Mouse (Mus musculus) stomach, embryonic 14.5 days (tissue): ENCODE results near the gene Gm20696. TPM values are rescaled to one million over a fixed set of nuclear protein-coding genes. Genes with fewer than 3 reads are reported as not detected.

Source experiments
- ATAC-seq: fragments of 200-750 bp; cut with Nextera tagmentation; 2 replicates; pipeline ENCODE4 v1.8.0; 2017; ENCODE audit warnings: low read depth, moderate TSS enrichment; ENCODE audit not compliant: insufficient number of reproducible peaks, insufficient read depth, low FRiP score
- H3K27ac ChIP-seq: fragments of 300-500 bp; sonication (generic); 2 replicates; pipeline ENCODE4 v1.5.1; 2014; ENCODE audit warnings: mild to moderate bottlenecking, low read length, moderate library complexity, mixed read lengths
- H3K27me3 ChIP-seq: fragments of 300-500 bp; sonication (generic); 2 replicates; pipeline ENCODE4 v1.6.1; 2014; ENCODE audit warnings: low read length, control low read depth, mixed read lengths; ENCODE audit not compliant: control insufficient read depth, insufficient read depth
- H3K36me3 ChIP-seq: fragments of 300-500 bp; sonication (generic); 2 replicates; pipeline ENCODE4 v1.6.1; 2014; ENCODE audit warnings: mild to moderate bottlenecking, control low read depth, low read length, moderate library complexity, mixed read lengths; ENCODE audit not compliant: control insufficient read depth, insufficient read depth
- H3K4me1 ChIP-seq: fragments of 300-500 bp; sonication (generic); 2 replicates; pipeline ENCODE4 v1.6.1; 2014; ENCODE audit warnings: low read length, control low read depth, mixed read lengths; ENCODE audit not compliant: control insufficient read depth, insufficient read depth
- H3K4me2 ChIP-seq: fragments of 300-500 bp; sonication (generic); replicated peaks from 2 replicates; pipeline ENCODE4 v1.6.1; 2014; ENCODE audit warnings: low read depth, low read length, control low read depth
- H3K4me3 ChIP-seq: fragments of 300-500 bp; sonication (generic); 2 replicates; pipeline ENCODE4 v1.5.1; 2014; ENCODE audit warnings: low read depth, low read length, control low read depth
- H3K9ac ChIP-seq: fragments of 300-500 bp; sonication (generic); replicated peaks from 2 replicates; pipeline ENCODE4 v1.6.1; 2014; ENCODE audit warnings: low read depth, mild to moderate bottlenecking, control low read depth, low read length, moderate library complexity, mixed read lengths
- H3K9me3 ChIP-seq: fragments of 300-500 bp; sonication (generic); 2 replicates; pipeline ENCODE4 v1.6.1; 2016; ENCODE audit warnings: low read depth, low read length, control low read depth; ENCODE audit not compliant: control insufficient read depth
- WGBS: fragments of 180-500 bp; shearing (Covaris S2); extraction: QIAGEN DNeasy Blood & Tissue Kit; methylation state at CpG from one replicate; pipeline ENCODE4 v1.1.7; 2014; 5-methylcytosine and 5-hydroxymethylcytosine counted together
- polyA plus RNA-seq: library from polyadenylated mRNA; unstranded; fragments of >200 nt; fragmentation: Nextera tagmentation; extraction: Ambion mirVana; gene quantifications from 2 replicates; pipeline ENCODE4 v1.2.1, GENCODE M21; 2014

Gene Gm20696
- polyA plus RNA-seq, 1 experiment from 2014 or later, result 7.0 TPM

GRCm38 (mm10) chr6:99252816-99253215 lies 413.8 kb downstream of the Gm20696 start:
- Histone ChIP-seq H3K27me3 (no peaks in the 10 kb centered on the region), H3K9ac (no peak overlapping the region), H3K36me3 (no peaks in the 10 kb centered on the region), H3K27ac (no peak overlapping the region), H3K4me3 (no peak overlapping the region), H3K4me1 (no peaks in the 10 kb centered on the region), H3K9me3 (no peaks in the 10 kb centered on the region), H3K4me2 (no peak overlapping the region)
- ATAC-seq, result no peak
- 73% methylated on average over 5 of the region's 5 CpGs for WGBS

- ATAC-seq, result no peak
- Histone ChIP-seq H3K4me1 (no peaks in the 10 kb centered on the region), H3K4me3 (no peak overlapping the region), H3K9me3 (no peaks in the 10 kb centered on the region), H3K36me3 (no peaks in the 10 kb centered on the region), H3K27me3 (no peaks in the 10 kb centered on the region), H3K27ac (no peak overlapping the region), H3K4me2 (no peak overlapping the region), H3K9ac (no peak overlapping the region)
- WGBS, result 80% methylated on average over 4 of the region's 4 CpGs
Observed at GRCm38 (mm10) chr6:99251924-99252323, 414.7 kb downstream of the Gm20696 start.

- Histone ChIP-seq H3K27ac (no peak overlapping the region), H3K4me3 (no peak overlapping the region), H3K4me1 (no peaks in the 10 kb centered on the region), H3K9ac (no peak overlapping the region), H3K4me2 (no peak overlapping the region), H3K36me3 (no peaks in the 10 kb centered on the region), H3K9me3 (no peaks in the 10 kb centered on the region), H3K27me3 (no peaks in the 10 kb centered on the region)
- WGBS, result 76% methylated on average over 3 of the region's 3 CpGs
- ATAC-seq, result no peak
Observed at GRCm38 (mm10) chr6:99251222-99251621, 415.4 kb downstream of the Gm20696 start.

- WGBS, result 74% methylated on average over 5 of the region's 5 CpGs
Observed at GRCm38 (mm10) chr6:99249496-99250030, 417.0 kb downstream of the Gm20696 start.

GRCm38 (mm10) chr6:99248396-99248795 lies 418.2 kb downstream of the Gm20696 start:
- no peak overlapping the region for H3K9ac ChIP-seq
- H3K4me1 ChIP-seq, result no peaks in the 10 kb centered on the region
- no peaks in the 10 kb centered on the region for H3K36me3 ChIP-seq
- H3K9me3 ChIP-seq, result no peaks in the 10 kb centered on the region
- 78% methylated on average over 8 of the region's 8 CpGs for WGBS
- no peak overlapping the region for H3K27ac ChIP-seq
- no peak overlapping the region for H3K4me3 ChIP-seq
- ATAC-seq, result no peak
- no peaks in the 10 kb centered on the region for H3K27me3 ChIP-seq
- H3K4me2 ChIP-seq, result no peak overlapping the region

More at GRCm38 (mm10) chr6:99249496-99250030, 417.0 kb downstream of the Gm20696 start:
- no peak overlapping the region for H3K9ac ChIP-seq
- H3K27ac ChIP-seq, result no peak overlapping the region
- H3K9me3 ChIP-seq, result no peaks in the 10 kb centered on the region
- no peaks in the 10 kb centered on the region for H3K27me3 ChIP-seq
- no peaks in the 10 kb centered on the region for H3K36me3 ChIP-seq
- ATAC-seq, result no peak
- H3K4me3 ChIP-seq, result no peak overlapping the region
- H3K4me2 ChIP-seq, result no peak overlapping the region
- H3K4me1 ChIP-seq, result no peaks in the 10 kb centered on the region

GRCm38 (mm10) chr6:99241625-99242395 lies 424.8 kb downstream of the Gm20696 start:
- Histone ChIP-seq H3K9me3 (no peaks in the 10 kb centered on the region), H3K4me3 (no peak overlapping the region), H3K36me3 (no peaks in the 10 kb centered on the region), H3K27ac (no peak overlapping the region), H3K27me3 (no peaks in the 10 kb centered on the region), H3K9ac (no peak overlapping the region), H3K4me1 (no peaks in the 10 kb centered on the region), H3K4me2 (no peak overlapping the region)
- WGBS, result 94% methylated on average over 10 of the region's 10 CpGs
- ATAC-seq, result no peak

- H3K27ac ChIP-seq, result no peak overlapping the region
- no peak overlapping the region for H3K4me3 ChIP-seq
- H3K27me3 ChIP-seq, result no peaks in the 10 kb centered on the region
- no peaks in the 10 kb centered on the region for H3K4me1 ChIP-seq
- no peak overlapping the region for H3K4me2 ChIP-seq
- no peaks in the 10 kb centered on the region for H3K36me3 ChIP-seq
- ATAC-seq, result no peak
- no peak overlapping the region for H3K9ac ChIP-seq
- no peaks in the 10 kb centered on the region for H3K9me3 ChIP-seq
Observed at GRCm38 (mm10) chr6:99240764-99241163, 425.8 kb downstream of the Gm20696 start.

- H3K36me3 ChIP-seq, result no peaks in the 10 kb centered on the region
- no peaks in the 10 kb centered on the region for H3K4me1 ChIP-seq
- 67% methylated on average over 8 of the region's 8 CpGs for WGBS
- H3K4me3 ChIP-seq, result no peak overlapping the region
- no peak overlapping the region for H3K9ac ChIP-seq
- no peak overlapping the region; the same call in 1 of the 2 replicates for H3K27ac ChIP-seq
- no peak overlapping the region for H3K4me2 ChIP-seq
- no peaks in the 10 kb centered on the region for H3K9me3 ChIP-seq
- ATAC-seq, result 0 out of 2 replicates have a peak, but pooled peaks have one; percentile 28
- no peaks in the 10 kb centered on the region for H3K27me3 ChIP-seq
Observed at GRCm38 (mm10) chr6:99235588-99235987, 431.0 kb downstream of the Gm20696 start.
